Mouse (Mus musculus) lung, postnatal 10 days (tissue): ENCODE measurements at regions not wholly inside any gene's neighbourhood (a gene's known extent, or its start where the extent isn't known, plus 50 kb on each side); places are given as distances from the start of the nearest gene placed in this dataset.

Source experiments
- DNase-seq: peaks from one replicate; pipeline ENCODE4 v3.0.0; 2021

DNA sequence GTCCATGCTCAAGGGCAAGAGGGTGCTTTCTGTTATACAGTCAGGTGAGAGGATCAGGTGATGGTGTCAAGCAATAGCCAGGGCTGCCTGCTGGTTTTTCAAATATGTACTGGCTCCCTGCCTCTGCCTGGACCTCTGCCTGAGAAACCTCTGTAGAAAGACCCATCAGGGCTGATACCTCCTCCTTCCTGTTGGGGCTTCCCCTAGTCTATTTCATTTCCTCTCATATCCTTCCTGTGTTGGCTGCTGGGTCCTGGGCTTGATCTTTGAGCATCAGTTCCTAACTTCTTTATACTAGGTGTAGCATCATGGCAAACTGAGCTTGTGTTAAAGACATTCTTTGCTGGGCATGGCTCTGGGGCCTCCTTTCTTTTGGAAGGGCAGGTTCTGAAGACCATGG lies 89.5 kb downstream of the Tmem38b start:
- DNase-seq: no peak

DNA sequence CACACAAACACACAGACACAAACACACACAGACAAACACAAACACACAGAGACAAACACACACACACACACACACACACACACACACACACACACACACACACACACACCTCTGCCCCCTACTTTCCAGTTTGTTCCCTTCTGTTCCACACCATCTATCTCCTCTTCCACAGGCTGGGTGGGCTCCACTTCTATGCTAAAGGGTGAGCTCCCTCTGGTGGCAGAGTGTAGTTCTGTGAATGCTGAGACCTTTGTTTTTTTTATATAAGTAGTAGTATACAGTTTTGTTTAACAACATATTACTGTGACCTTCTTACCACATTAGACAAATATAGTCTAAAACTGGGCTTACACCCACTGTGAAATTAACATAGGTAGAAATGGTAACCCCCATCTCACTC lies 93.3 kb downstream of the Tmem38b start:
- DNase-seq: peak; percentile 72

DNA sequence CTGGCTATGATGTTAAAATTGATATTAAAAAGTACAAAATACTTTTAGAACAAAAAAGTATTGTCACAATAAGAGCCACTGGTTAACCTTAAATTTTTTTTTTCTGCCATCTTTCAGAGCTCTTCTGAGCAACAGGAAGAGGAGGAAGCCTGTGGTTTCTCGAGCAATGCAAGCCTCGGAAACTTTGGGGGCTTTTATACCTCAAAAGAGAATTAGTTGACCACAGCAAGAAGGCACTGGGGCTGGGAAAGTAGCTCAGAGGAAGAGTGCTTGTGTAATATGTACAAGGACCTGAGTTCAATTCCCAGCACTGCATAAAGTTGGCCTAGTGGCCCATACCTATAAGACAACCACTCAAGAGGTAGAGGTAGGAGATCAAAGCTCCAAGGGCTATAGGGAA lies 94.7 kb downstream of the Tmem38b start:
- no peak for DNase-seq

DNA sequence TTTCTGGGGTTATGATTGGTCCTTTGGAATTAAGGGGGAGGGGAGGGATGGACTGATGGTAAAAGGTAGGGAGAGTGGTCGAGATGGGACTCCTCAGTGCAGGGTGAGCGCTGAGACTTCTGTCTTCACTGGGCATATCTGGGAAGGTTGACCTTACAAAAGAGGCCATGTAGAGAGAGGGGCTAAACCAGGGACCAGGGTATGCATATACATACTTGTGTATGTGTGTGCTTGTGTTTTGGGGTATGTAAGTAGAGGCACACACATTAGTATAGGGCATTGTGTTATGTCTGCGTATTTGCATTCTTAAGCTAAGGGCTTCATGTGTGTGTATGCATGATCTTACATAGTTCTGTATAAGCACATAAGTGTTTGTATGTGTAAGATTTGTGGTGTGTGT lies 105.2 kb downstream of the Tmem38b start:
- DNase-seq: no peak

DNA sequence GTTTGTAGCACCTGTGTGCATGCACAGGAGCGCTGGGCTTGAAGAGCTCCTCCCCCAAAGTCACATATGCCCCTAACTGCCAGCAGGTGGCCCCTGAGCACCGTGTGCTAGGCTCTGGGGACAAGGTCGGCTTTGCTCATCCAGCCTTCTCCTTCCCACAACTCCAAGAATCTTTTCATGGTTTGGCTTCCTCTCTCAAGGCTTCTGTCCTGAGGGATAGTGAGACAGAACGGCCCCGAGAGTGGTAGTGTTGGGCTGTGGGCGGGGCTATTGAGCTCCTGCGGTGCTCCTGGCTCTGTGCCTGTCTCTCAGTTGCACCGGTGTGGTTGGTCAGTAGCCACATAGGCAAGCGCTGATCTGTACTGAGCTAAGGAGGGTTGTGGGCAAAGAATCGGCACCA lies 105.7 kb downstream of the Tmem38b start:
- DNase-seq: peak; percentile 49

DNA sequence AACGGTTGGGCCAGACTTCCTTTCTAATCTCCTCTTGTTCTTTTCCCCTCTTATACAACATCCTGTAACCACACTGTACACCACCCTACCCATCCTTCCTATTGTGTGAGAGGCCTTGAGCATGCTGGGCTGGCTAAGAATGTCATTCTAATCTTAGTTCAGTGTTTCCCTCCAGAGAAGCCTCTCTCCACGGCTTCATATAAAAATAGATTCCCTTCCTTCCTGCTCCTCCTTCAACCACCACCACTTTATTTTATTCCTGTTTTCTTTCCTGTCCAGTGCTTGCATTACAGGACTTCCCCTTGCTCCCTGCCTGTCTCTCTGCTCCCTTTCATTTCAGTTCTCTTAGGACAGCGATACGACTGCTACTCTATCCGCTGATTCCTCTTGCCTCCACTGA lies 109.5 kb downstream of the Tmem38b start:
- DNase-seq: no peak

DNA sequence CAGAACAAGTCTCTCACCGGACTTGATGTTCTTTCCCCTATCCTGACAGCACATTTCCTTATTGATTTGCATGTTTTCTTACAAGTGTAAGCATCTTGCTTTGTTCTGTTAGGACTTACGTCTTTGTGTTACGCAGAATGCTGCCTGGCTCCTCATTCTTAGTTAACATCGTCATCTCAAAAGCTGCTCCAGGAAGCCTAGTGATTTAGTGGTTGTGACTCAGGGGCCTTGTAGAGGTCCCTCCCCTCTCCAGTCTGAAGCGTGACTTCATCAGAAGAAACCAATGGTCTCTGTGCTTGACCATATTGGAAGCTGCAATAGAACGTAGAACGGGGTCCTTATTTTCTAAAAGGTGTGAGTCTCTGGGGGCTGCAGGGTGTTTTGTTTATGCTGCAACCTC lies 122.9 kb downstream of the Tmem38b start:
- no peak for DNase-seq

DNA sequence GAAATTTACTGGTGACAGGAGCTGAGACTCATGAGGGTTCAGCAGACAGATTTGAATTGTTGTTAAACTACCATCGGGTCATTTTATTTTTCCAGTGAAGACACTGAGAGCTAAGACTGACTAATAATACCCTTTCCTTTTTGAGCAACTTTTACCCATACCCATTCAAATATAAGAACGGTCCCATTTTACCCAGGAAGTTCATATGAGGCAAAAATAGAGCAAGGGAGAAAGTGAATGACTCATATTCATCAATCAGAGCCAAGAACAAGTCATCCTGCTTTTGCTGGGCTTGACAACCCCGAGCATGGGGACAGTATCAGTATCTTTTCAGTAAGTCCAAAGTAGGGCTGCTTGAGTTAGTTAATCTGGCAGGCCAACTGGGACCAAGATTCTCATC lies 123.3 kb downstream of the Tmem38b start:
- no peak for DNase-seq

DNA sequence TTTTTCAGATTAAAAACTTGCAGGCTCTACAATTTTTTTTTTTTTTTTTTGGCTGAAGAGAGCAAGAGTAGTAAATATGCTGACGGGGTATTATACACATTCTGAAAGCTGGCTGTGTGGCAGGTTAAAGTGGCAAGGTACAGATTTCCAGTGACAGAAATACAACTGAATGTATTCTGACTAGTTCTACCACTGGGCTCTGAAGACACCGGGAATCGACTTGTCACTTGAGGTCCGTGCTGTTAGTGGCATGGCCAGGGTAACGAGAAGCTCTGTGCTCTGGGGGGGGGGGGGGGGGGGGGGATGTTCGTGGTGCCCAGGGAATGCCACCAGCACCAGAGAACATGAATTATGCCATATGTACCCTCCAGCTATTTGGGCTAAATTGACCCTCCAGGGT lies 124.7 kb downstream of the Tmem38b start:
- no peak for DNase-seq

DNA sequence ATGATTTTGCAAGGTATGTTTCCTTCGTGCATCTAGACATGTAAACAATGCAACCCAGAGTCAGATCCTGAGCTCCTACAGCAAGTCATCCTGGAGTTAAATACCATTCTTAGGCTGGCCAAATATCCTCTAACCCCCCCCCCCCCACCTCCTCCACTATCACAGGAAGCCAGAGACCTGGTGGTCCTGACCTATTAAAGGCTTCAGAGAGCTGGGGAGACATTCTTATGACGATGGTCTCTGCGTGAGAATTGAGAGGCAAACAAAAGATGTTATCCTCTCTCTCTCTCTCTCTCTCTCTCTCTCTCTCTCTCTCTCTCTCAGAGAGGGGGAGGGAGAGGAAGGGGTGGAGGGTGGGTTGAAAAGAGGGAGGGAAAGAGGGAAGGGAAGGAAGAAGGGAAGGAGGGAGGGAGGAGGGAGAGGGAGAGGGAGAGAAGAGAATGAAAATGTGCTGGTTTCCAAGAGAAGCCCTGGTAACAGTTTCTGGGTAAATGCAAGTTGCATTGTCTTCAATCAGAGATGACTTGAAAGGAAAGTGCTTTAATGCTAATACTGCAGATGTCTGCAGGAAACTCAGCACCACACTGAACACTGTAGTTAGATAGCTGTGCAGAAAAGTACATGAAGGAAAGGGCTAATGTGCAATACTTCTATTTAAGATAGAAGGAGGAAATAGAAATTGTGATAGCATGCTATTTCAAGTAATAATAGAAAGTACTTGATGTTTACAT lies 125.3 kb downstream of the Tmem38b start:
- no peak for DNase-seq

DNA sequence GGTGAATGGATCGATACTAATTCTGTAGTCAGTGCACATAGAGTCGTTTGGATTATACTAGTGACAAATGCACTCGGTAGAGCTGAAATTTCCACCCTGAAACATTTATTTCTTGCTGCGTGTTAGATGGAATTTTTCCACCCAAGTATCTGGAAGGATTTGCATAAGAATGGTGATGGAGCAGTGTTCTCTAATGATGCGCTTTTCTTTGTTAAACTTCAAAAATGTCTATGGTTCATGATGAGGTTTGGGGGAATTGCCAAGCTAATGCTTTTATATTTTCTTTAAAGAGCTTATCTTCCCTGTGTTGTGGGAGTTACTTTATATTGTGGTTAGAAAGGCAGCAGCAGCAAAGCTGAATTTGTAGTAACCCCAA lies 125.9 kb downstream of the Tmem38b start:
- DNase-seq: no peak

DNA sequence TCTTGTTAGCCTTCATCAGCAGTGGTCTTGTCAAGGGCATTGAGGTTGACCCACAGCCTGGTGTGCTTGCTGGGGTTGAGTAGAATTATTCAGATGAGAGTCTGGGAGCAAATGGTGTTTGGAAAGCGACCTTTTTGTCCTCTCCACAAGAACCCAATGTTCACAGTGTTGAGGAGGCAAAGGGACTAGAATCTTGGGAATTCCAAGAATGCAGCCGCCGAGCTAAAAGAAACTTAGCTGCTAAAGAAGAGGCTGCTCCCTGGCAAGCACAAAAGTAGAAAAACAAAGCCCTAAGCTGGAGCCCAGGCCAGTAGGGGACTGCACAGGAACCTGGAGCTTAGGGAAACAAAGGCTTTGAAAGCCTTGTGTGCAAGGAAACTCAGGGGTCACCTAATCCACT lies 126.4 kb downstream of the Tmem38b start:
- no peak for DNase-seq

DNA sequence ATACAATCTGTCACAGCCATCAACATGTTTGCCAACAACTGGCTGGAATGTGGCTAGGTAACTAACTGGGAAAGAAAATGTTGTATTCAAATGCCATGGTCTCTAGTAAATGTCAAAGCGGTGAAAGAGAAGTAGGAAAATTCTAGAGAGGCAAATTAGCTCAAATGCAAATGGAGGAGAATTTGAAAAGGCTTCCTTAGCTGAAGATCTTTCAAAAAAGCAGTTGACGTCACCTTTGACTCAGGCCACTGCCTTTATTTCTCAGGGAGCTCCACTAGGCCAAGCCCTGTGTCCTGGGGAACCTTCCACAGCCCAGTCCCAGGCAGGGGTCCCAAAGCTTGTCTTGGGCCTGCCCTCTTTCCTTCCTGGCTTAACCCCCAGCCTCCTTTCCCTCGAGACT lies 136.6 kb downstream of the Tmem38b start:
- no peak for DNase-seq

DNA sequence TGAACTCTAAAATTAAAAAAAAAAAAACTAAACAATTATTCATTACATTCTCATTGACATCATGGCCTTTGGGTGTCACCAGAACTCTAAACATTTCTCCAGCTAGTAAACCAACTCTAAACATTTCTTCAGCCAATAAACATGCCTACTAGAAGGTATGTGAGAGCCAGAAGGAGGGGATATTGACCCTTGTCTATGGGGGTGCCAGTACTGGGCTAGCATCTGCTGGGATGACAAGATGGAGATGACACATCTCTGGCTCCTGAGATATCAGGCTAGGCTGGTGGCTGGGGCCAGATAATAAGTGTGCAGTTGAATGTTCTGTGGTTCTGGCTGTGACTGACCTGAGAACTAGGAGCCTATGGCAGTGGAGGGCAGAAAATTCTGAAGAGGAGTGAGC lies 144.6 kb downstream of the Tmem38b start:
- peak; percentile 28 for DNase-seq

DNA sequence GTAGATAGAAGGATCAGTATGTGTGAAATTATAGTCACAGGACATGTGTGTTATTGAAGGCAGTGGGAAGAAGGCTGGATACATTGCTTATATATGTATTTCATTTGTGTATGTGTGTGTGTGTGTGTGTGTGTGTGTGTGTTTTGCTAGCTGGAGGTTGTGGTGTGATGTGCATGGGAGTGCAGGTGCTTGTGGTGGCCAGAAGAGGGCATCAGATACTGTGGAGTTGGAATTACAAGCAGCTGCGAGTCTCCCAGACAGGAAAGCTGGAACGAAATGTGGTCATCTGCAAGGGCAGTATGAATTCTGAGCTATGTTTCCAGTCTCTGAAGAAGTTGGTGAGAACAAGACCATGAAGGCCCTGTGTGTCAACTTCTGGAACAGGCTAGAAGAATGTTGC lies 145.1 kb downstream of the Tmem38b start:
- DNase-seq: no peak

DNA sequence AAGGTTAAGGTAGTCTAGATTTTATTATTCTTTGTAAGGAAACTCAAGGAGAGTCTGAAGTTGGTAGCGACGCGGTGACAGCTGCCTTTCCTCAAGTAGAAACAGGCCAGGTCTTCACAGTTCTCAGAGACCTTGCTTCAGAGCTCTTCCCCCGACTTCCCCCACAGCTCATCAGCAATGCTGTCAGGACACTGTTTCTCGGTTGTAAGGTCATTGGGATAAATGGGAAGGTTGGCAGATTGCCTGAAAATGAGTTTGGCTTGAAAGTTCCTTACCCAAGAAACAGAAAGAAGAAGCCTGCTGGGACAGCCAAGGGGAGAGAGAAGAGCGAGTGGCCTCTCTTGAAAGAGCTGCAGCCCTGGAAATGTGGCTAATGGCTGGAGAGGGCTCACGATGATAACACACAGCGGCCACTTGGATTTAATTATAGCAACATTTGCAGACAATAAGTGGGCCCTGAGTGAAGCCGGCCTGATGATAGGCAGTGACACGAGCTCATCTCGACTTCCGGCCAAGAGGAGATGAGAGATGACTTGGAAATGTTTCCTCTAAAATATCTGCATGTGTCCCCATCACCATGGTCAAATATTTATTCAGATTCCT lies 150.3 kb downstream of the Tmem38b start:
- DNase-seq: peak; percentile 71

DNA sequence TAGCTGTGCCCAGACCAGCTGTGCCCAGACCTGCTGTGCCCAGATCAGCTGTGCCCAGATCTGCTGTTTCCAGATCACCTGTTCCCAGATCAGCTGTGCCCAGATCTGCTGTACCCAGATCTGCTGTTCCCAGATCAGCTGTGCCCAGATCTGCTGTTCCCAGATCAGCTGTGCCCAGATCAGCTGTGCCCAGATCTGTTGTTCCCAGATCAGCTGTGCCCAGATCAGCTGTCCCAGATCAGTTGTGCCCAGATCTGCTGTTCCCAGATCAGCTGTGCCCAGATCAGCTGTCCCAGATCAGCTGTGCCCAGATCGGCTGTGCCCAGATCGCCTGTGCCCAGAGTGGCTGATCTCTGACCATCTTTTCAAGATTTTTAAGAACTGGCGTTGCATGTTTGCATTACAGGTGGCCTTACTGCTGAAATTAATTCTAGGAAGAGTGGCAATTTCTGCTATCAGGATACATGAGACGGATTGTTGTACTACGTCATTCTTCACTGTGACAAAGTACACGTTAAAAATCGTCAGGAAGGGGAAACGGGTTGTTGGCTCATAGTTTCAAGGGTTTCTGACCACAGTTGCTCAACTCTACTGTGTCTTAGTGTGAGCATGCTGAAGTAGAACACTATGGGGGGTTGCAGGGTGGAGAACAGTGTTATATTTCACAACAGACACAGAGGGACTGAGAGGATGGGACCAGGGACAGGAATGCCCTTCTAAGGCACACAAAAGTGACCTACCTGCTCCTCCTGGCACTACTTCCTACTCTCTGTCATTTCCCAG lies 160.9 kb downstream of the Tmem38b start:
- no peak for DNase-seq

DNA sequence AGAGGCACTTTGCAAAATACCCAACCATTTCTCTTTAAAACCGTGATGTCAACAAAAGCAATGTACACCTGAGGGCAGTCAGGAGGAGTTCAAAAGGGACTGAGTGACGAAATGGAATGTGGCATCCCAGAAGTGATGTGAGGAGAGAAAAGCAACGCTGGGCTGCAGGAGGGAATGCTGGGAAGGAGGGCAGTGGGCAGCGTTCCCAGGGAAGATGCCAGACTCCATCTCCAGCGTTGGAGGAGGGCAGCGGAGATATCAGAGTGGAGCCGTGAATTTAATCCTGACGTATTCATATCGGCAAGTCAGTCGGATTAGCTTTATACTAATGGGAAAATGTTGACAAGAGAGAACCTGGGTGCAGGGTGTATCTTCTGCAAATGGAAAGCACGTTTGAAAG lies 161.7 kb downstream of the Tmem38b start:
- DNase-seq: no peak

DNA sequence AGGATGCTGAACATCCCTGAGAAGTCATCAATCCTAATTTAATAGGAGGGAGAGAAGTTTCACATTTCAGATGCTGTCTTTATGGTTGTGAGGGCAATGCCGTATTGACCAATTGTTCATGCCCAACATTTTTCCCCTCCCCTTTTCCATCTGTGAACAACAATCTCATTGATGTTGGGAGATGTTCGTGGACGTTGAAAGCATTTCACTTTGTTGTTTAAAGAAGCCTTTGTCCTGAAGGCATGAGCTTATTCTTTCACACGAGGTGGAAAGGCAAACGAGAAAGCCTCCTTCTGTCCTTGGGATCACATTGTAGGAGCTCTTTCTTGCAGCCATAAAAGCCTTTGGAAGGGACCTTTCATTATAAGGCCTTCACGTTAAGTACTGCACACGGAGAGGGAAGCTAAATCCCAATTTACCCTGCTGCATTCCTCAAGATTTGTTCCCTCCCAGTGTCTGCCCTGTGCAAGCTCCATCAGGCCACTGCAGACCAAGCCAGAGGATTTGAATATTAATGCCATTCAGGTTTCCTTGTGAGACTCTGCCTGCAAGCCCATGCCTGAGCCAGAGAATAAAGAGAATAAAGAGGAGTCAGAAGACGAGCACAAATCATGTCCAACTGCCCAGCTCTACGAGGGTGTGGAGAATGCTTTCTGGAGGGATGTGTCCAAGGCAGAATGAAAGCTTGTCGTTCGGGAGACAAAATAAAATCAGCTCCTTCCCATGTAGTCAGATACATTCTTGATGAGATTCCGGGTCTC lies 195.4 kb downstream of the Tmem38b start:
- no peak for DNase-seq

DNA sequence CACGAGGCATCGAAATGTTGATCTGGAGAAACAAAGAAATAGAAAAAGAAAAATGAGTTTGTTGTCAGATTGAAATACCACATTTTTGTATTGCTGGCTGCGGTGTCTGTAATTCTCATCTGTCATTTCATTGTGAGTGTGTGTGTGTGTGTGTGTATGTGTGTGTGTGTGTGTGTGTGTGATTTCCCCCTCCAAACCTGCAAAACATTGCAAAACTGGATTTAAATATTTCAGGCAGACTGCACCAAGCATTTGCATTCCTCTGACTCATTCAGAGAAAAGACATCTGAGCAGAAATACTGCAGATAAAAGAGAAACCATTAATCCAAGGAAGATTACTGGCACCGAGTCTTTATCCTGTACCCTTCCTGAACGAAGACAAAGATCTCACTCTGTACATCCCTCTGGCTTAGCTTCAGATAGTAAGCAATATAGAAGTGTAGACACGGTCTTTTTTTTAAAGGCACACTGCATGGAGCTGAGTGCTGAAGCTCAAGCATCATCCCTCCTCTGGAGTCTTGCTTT lies 196.1 kb downstream of the Tmem38b start:
- DNase-seq: no peak

DNA sequence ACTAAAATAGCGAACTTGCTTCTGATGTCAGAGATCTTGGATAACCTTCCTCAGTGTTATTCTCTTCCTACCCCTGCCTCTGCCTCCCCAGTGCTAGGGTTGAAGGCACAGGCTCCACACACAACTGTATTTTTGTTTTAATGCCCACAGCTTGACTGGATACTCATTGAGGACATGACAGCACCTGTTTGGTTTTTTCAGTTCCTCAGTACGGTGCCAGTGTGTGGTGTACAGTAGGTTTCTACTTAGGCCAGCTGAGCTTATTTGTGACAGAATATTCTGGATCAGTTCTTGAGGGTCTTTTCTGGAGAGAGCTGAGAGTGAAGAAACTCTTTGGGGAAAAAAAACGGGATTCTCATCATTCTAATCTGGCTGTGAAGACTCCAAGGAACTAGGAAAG lies 201.1 kb downstream of the Tmem38b start:
- DNase-seq: no peak

DNA sequence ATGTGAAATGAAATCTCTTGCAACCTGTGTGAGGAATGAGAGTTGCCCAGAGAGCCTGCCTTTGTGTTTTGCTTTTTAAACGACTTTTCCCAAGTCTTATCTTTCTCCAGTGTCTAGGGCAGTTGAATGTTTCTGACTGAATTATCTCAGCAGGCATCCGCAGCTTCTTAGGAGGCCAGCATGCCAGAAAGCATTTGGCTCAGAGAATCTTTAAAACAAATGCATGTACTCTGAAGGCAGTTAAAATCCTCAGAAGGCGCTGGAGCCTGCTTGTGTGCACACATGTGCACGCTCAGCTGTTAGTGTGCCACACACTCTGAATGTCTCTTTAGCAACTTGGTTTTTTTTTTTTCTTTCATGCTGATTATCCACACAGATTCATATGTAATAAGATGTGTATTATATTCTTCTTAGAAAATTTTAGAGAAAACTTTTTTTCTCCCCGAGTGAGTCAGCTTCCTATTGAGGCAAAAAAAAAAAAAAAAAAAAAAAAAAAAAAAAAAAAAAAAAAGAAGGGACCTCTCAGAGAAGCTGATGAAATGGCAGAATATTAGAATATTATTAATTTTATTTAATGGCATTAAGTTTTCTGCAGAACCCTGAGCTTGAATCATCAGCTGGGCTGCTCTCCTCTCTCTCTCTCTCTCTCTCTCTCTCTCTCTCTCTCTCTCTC lies 201.9 kb downstream of the Tmem38b start:
- no peak for DNase-seq
